Mouse (Mus musculus) G1E (cell line): ENCODE data around the gene Rgsl1. TPM values are rescaled to one million over a fixed set of nuclear protein-coding genes. Genes with fewer than 3 reads are reported as not detected.
A peak's percentile ranks its signal among the peaks of the same experiment; 100 is the strongest.
"Not testable (repeated sequence)": the region's sequence is repeated elsewhere in the genome, so short reads cannot be mapped to it uniquely, and the experiment has no call there.

Experiments used
- ATAC-seq: 2 replicates; pipeline ENCODE4 v1.8.0; 2016; ENCODE audit warnings: mild to moderate bottlenecking; ENCODE audit not compliant: insufficient number of reproducible peaks, poor library complexity, low FRiP score, severe bottlenecking; ENCODE audit errors: extremely low read depth
- DNase-seq: peaks from one replicate; pipeline ENCODE4 v3.0.0; 2012; ENCODE audit warnings: low spot score
- H3K27me3 ChIP-seq: 2 replicates; pipeline ENCODE4 v1.6.1; 2012; ENCODE audit warnings: mild to moderate bottlenecking, low read length, inconsistent platforms; ENCODE audit not compliant: insufficient read depth
- H3K36me3 ChIP-seq: replicated peaks from 2 replicates; pipeline ENCODE3; 2012; ENCODE audit warnings: mild to moderate bottlenecking, inconsistent platforms
- H3K4me1 ChIP-seq: 2 replicates; pipeline ENCODE4 v1.6.1; 2012; ENCODE audit warnings: low read depth, low read length, inconsistent platforms, mixed read lengths; ENCODE audit not compliant: insufficient read depth
- H3K4me3 ChIP-seq: 2 replicates; pipeline ENCODE4 v1.5.1; 2012; ENCODE audit warnings: low read depth, mild to moderate bottlenecking, inconsistent platforms, low read length, moderate library complexity, mixed read lengths
- H3K9me3 ChIP-seq: replicated peaks from 2 replicates; pipeline ENCODE4 v1.6.1; 2012; ENCODE audit warnings: inconsistent platforms
- CTCF ChIP-seq: IDR thresholded peaks from 2 replicates; pipeline ENCODE4 v1.5.1; 2012; ENCODE audit warnings: low read depth, low read length, inconsistent platforms, mixed read lengths
- GATA1 ChIP-seq: IDR thresholded peaks from 2 replicates; pipeline ENCODE4 v1.6.1; 2012; ENCODE audit warnings: borderline replicate concordance, low read length, inconsistent platforms, mixed read lengths
- GATA2 ChIP-seq: IDR thresholded peaks from 2 replicates; pipeline ENCODE4 v1.6.1; 2012; ENCODE audit warnings: low read depth, low read length, inconsistent platforms, borderline replicate concordance
- POLR2AphosphoS5 ChIP-seq: IDR thresholded peaks from 2 replicates; pipeline ENCODE4 v1.6.1; 2012; ENCODE audit warnings: low read depth, low read length, inconsistent platforms; ENCODE audit not compliant: insufficient replicate concordance
- TAL1 ChIP-seq: conservative IDR thresholded peaks from 2 replicates; pipeline ENCODE4 v1.6.1; 2012; ENCODE audit warnings: low read depth, low read length, inconsistent platforms, mixed read lengths
- polyA plus RNA-seq: library from polyadenylated mRNA; stranded (reverse); fragments of >175 nt; gene quantifications from 2 replicates; pipeline ENCODE4 v1.2.3, GENCODE M21; 2012
- total RNA-seq, 2 experiments: library from RNA; stranded (forward) in 1 of 2; stranded (reverse) in 1 of 2; fragments of 200-1000 nt in 1 of 2; fragments of >200 nt in 1 of 2; fragmentation: Nextera tagmentation in 1 of 2; gene quantifications; 2 replicates each; pipeline ENCODE4 v1.2.3; 2014 to 2017

Gene Rgsl1
- total and polyA plus RNA-seq, 3 experiments: 0.16 TPM; not detected in 2

- H3K4me3 ChIP-seq: no peak overlapping the region
- H3K4me1 ChIP-seq: no peaks in the 10 kb centered on the region
- no peak for ATAC-seq
- no peak for TF ChIP-seq GATA1
- TF ChIP-seq POLR2AphosphoS5: no peak
- TF ChIP-seq TAL1: no peak
- TF ChIP-seq CTCF: no peak
- no peak for TF ChIP-seq GATA2
- H3K9me3 ChIP-seq: no peaks in the 10 kb centered on the region
- no peak for DNase-seq
- no peaks in the 10 kb centered on the region for H3K27me3 ChIP-seq
- H3K36me3 ChIP-seq: no peaks in the 10 kb centered on the region
Measured at GRCm38 (mm10) chr1:153778205-153778604, 65.7 kb downstream of the Rgsl1 start.

GRCm38 (mm10) chr1:153776257-153776656 is 67.7 kb downstream of the Rgsl1 start:
- TF ChIP-seq GATA1: no peak
- TF ChIP-seq GATA2: no peak
- TF ChIP-seq POLR2AphosphoS5: no peak
- no peak for TF ChIP-seq CTCF
- TF ChIP-seq TAL1: no peak
- 0 out of 2 replicates have a peak, but pooled peaks cover 5% of the 10 kb centered on the region for H3K27me3 ChIP-seq
- no peaks in the 10 kb centered on the region for H3K36me3 ChIP-seq
- no peaks in the 10 kb centered on the region for H3K4me1 ChIP-seq
- ATAC-seq (no peak), DNase-seq (no peak)
- H3K4me3 ChIP-seq: no peak overlapping the region
- H3K9me3 ChIP-seq: no peaks in the 10 kb centered on the region

- no peak for ATAC-seq
- H3K4me3 ChIP-seq: no peak overlapping the region
- H3K36me3 ChIP-seq: no peaks in the 10 kb centered on the region
- no peaks in the 10 kb centered on the region for H3K4me1 ChIP-seq
- TF ChIP-seq GATA1 (no peak), POLR2AphosphoS5 (no peak), GATA2 (no peak), TAL1 (no peak), CTCF (no peak)
- peaks cover 7% of the 10 kb centered on the region; the same call in 1 of the 2 replicates for H3K27me3 ChIP-seq
- no peaks in the 10 kb centered on the region for H3K9me3 ChIP-seq
- no peak for DNase-seq
Measured at GRCm38 (mm10) chr1:153775174-153775573, 68.8 kb downstream of the Rgsl1 start.

- ATAC-seq: no peak
- Histone ChIP-seq H3K36me3 (no peaks in the 10 kb centered on the region), H3K4me3 (no peak overlapping the region), H3K9me3 (no peaks in the 10 kb centered on the region), H3K27me3 (peaks cover 7% of the 10 kb centered on the region; the same call in 1 of the 2 replicates), H3K4me1 (peaks cover 18% of the 10 kb centered on the region)
- DNase-seq: no peak
- TF ChIP-seq GATA2: no peak
- TF ChIP-seq TAL1: no peak
Measured at GRCm38 (mm10) chr1:153770776-153771167, 73.2 kb downstream of the Rgsl1 start.

- Histone ChIP-seq H3K36me3 (no peaks in the 10 kb centered on the region), H3K4me3 (no peak overlapping the region), H3K9me3 (no peaks in the 10 kb centered on the region), H3K4me1 (peaks cover 18% of the 10 kb centered on the region), H3K27me3 (peaks cover 7% of the 10 kb centered on the region; the same call in 1 of the 2 replicates)
- TF ChIP-seq POLR2AphosphoS5 (no peak), CTCF (no peak), GATA2 (no peak), GATA1 (no peak), TAL1 (no peak)
- DNase-seq (no peak), ATAC-seq (no peak)
Measured at GRCm38 (mm10) chr1:153769998-153770775, 73.8 kb downstream of the Rgsl1 start.

- not testable (repeated sequence) for DNase-seq
- peaks cover 18% of the 10 kb centered on the region for H3K4me1 ChIP-seq
Measured at GRCm38 (mm10) chr1:153769571-153769970, 74.4 kb downstream of the Rgsl1 start.

GRCm38 (mm10) chr1:153768465-153768864 is 75.5 kb downstream of the Rgsl1 start:
- Histone ChIP-seq H3K36me3 (no peaks in the 10 kb centered on the region), H3K4me3 (no peak overlapping the region), H3K9me3 (no peaks in the 10 kb centered on the region), H3K4me1 (peaks cover 18% of the 10 kb centered on the region), H3K27me3 (peaks cover 7% of the 10 kb centered on the region; the same call in 1 of the 2 replicates)
- DNase-seq (peak; percentile 24), ATAC-seq (peak; percentile 40; the same call in 1 of the 2 replicates)
- no peak for TF ChIP-seq TAL1
- no peak for TF ChIP-seq GATA2

More at GRCm38 (mm10) chr1:153769571-153769970, 74.4 kb downstream of the Rgsl1 start:
- H3K36me3 ChIP-seq, H3K4me3 ChIP-seq, ATAC-seq, H3K9me3 ChIP-seq, H3K27me3 ChIP-seq: not testable (repeated sequence)
